Mouse (Mus musculus): ENCODE measurements around the gene Gm43518.

GRCm38 (mm10) chr5:123979221-123979979, 52.2 kb downstream of the Gm43518 start:
- TF ChIP-seq GATA1 (IDR thresholded peaks at IDR 0.05; ENCODE audit: low read length) (no peak), TAL1 (IDR thresholded peaks at IDR 0.05; ENCODE audit: low read length) (no peak)
